Mouse (Mus musculus): ENCODE data around the gene Hk2. TPM values are rescaled to one million over a fixed set of nuclear protein-coding genes. Genes with fewer than 3 reads are reported as not detected.

The Hk2 gene
- polyA plus RNA-seq, 1 experiment from 2014 or later: 4.8 TPM

- no peaks in the 10 kb centered on the region; the same call in 1 of the 2 replicates for H3K36me3 ChIP-seq (ENCODE audit: insufficient read depth, low read length)
- H3K27ac ChIP-seq (ENCODE audit: low read length): no peak overlapping the region
- TF ChIP-seq EP300 (IDR thresholded peaks at IDR 0.05): no peak
- TF ChIP-seq CTCF (IDR thresholded peaks at IDR 0.05): no peak
Observed at GRCm38 (mm10) chr6:82740868-82741517, 33.3 kb downstream of the Hk2 start.

DNA sequence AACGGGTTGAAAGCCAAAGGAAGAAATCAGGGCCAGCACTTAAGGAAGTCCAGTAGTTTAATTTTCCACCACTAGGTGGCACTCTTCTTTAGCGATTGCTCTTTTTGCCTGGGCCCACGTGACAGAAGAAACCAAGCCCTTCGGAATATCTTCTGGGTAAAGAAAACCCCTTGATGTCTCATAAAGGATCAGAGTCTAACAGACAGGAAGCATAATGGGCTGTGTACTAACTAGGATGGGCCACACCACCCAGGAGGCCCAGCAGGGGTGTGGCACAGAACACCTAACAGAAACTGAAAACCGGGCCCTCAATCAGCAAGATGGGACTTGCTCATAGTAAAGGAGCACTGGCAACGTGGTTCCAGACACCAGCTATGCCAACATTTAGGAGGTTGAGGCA, 34.0 kb downstream of the Hk2 start:
- no peak overlapping the region for H3K4me3 ChIP-seq (ENCODE audit: low read depth, low read length)
- 19% methylated on average over 6 of the region's 6 CpGs for WGBS
- H3K36me3 ChIP-seq (ENCODE audit: insufficient read depth, low read length): no peaks in the 10 kb centered on the region; the same call in 1 of the 2 replicates
- ATAC-seq (peak; percentile 26), DNase-seq (ENCODE audit: low spot score) (peak; percentile 93)
- no peak overlapping the region for H3K27ac ChIP-seq (ENCODE audit: low read length)
- TF ChIP-seq EP300 (IDR thresholded peaks at IDR 0.05): no peak
- peak; percentile 85 for TF ChIP-seq CTCF (IDR thresholded peaks at IDR 0.05)
- no peaks in the 10 kb centered on the region for H3K27me3 ChIP-seq (replicated peaks; ENCODE audit: insufficient read depth, low read length)
- no peaks in the 10 kb centered on the region for H3K4me1 ChIP-seq (ENCODE audit: insufficient read depth, low read depth, low read length)
- H3K4me2 ChIP-seq (replicated peaks; ENCODE audit: low read depth, low read length): peak overlapping the region; percentile 32; the same call in 1 of the 2 replicates
- no peaks in the 10 kb centered on the region for H3K9me3 ChIP-seq (ENCODE audit: low read length)
- no peak overlapping the region for H3K9ac ChIP-seq (replicated peaks; ENCODE audit: low read depth)

More at GRCm38 (mm10) chr6:82740868-82741517, 33.3 kb downstream of the Hk2 start:
- Histone ChIP-seq H3K4me2 (replicated peaks; ENCODE audit: low read depth, low read length) (no peak overlapping the region), H3K4me1 (ENCODE audit: insufficient read depth, low read depth, low read length) (no peaks in the 10 kb centered on the region), H3K9ac (replicated peaks; ENCODE audit: low read depth) (no peak overlapping the region), H3K27me3 (replicated peaks; ENCODE audit: insufficient read depth, low read length) (no peaks in the 10 kb centered on the region), H3K4me3 (ENCODE audit: low read depth, low read length) (no peak overlapping the region), H3K9me3 (ENCODE audit: low read length) (no peaks in the 10 kb centered on the region)
- ATAC-seq (no peak), DNase-seq (ENCODE audit: low spot score) (no peak)
- WGBS: 80% methylated on average over 8 of the region's 8 CpGs

- TF ChIP-seq CTCF (IDR thresholded peaks at IDR 0.05): no peak
- TF ChIP-seq EP300 (IDR thresholded peaks at IDR 0.05): no peak
- Histone ChIP-seq H3K4me2 (replicated peaks; ENCODE audit: low read depth, low read length) (no peak overlapping the region), H3K9me3 (ENCODE audit: low read length) (no peaks in the 10 kb centered on the region), H3K4me1 (ENCODE audit: insufficient read depth, low read depth, low read length) (no peaks in the 10 kb centered on the region), H3K9ac (replicated peaks; ENCODE audit: low read depth) (no peak overlapping the region), H3K4me3 (ENCODE audit: low read depth, low read length) (no peak overlapping the region), H3K27ac (ENCODE audit: low read length) (no peak overlapping the region), H3K36me3 (ENCODE audit: insufficient read depth, low read length) (no peaks in the 10 kb centered on the region; the same call in 1 of the 2 replicates), H3K27me3 (replicated peaks; ENCODE audit: insufficient read depth, low read length) (no peaks in the 10 kb centered on the region)
- WGBS: 93% methylated on average over 27 of the region's 27 CpGs
- ATAC-seq (no peak), DNase-seq (ENCODE audit: low spot score) (no peak)
Observed at GRCm38 (mm10) chr6:82737634-82738540, 36.4 kb downstream of the Hk2 start.

DNA sequence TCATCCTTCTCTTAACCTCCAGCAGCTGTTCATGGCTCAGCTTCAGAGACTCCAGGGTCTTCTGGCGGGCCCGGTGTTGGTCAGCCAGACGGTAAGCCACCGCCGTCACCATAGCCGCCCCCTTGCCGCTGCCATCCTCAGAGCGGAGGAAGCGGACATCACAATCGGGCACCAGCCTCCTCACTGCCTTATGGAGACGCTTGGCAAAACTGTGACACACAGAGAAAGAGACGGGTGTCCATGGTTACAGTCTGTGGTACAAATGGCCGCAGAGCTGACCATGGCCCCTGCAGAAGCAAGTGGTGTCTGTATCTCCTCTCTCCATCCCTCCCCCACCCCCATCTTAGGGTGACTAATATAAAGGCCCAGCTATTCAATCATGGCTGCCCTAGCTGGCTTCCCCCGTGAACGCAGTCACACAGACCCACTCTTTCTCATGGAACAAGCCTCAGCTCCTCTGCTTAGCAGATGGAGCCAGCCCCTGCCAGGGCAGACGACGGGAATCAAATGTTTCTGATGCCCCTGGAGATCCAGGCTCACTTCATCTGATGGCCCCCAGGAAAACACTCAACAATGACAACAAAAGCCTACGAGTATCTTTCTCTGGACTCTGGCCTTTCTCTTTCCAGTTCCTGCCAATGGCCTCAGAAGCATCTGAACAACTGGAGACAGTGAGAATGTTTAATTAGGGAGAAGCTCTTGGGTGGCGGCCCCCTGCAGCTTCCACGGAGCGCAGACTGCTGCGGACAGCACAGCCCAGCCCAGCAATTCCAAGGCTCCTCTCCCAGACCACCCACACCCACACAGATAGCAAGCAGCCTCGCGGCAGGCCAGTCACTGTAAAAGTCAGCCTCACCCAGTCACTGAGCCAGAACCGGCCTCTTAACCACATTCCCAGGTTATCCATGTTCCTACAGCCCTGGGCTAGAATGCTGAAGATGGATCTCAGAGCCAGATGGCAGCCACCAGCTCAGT, 37.3 kb downstream of the Hk2 start:
- H3K4me2 ChIP-seq (replicated peaks; ENCODE audit: low read depth, low read length): no peak overlapping the region
- no peak overlapping the region for H3K9ac ChIP-seq (replicated peaks; ENCODE audit: low read depth)
- no peaks in the 10 kb centered on the region for H3K9me3 ChIP-seq (ENCODE audit: low read length)
- TF ChIP-seq EP300 (IDR thresholded peaks at IDR 0.05) (no peak), CTCF (IDR thresholded peaks at IDR 0.05) (no peak)
- H3K4me1 ChIP-seq (ENCODE audit: insufficient read depth, low read depth, low read length): no peaks in the 10 kb centered on the region
- DNase-seq (ENCODE audit: low spot score) (no peak), ATAC-seq (no peak)
- no peaks in the 10 kb centered on the region for H3K36me3 ChIP-seq (ENCODE audit: insufficient read depth, low read length)
- no peak overlapping the region for H3K27ac ChIP-seq (ENCODE audit: low read length)
- 86% methylated on average over 25 of the region's 25 CpGs for WGBS
- no peaks in the 10 kb centered on the region for H3K27me3 ChIP-seq (replicated peaks; ENCODE audit: insufficient read depth, low read length)
- H3K4me3 ChIP-seq (ENCODE audit: low read depth, low read length): no peak overlapping the region

- 56% methylated on average over 7 of the region's 7 CpGs for WGBS
- H3K27ac ChIP-seq (ENCODE audit: low read length): no peak overlapping the region
- ATAC-seq (peak; percentile 83), DNase-seq (ENCODE audit: low spot score) (peak; percentile 75)
- H3K27me3 ChIP-seq (replicated peaks; ENCODE audit: insufficient read depth, low read length): no peaks in the 10 kb centered on the region
- H3K4me2 ChIP-seq (replicated peaks; ENCODE audit: low read depth, low read length): no peak overlapping the region
- no peak overlapping the region for H3K9ac ChIP-seq (replicated peaks; ENCODE audit: low read depth)
- no peaks in the 10 kb centered on the region for H3K9me3 ChIP-seq (ENCODE audit: low read length)
- H3K4me1 ChIP-seq (ENCODE audit: insufficient read depth, low read depth, low read length): no peaks in the 10 kb centered on the region
- no peaks in the 10 kb centered on the region for H3K36me3 ChIP-seq (ENCODE audit: insufficient read depth, low read length)
- TF ChIP-seq EP300 (IDR thresholded peaks at IDR 0.05) (peak; percentile 66), CTCF (IDR thresholded peaks at IDR 0.05) (peak; percentile 76)
- no peak overlapping the region for H3K4me3 ChIP-seq (ENCODE audit: low read depth, low read length)
Observed at GRCm38 (mm10) chr6:82735347-82735746, 38.9 kb downstream of the Hk2 start.

Measured in lung, postnatal 0 days (tissue).